Mouse (Mus musculus): ENCODE data around the gene Gng3.
"Not testable (repeated sequence)": the region's sequence is repeated elsewhere in the genome, so short reads cannot be mapped to it uniquely, and the experiment has no call there.

GRCm38 (mm10) chr19:8870381-8870780 is 31.4 kb upstream of the Gng3 start:
- not testable (repeated sequence) for TF ChIP-seq CTCF (IDR thresholded peaks at IDR 0.05; ENCODE audit: borderline replicate concordance, extremely low read depth, insufficient read depth, insufficient read length); POLR2A (IDR thresholded peaks at IDR 0.05; ENCODE audit: borderline replicate concordance, extremely low read depth, insufficient read depth, insufficient read length, poor library complexity, severe bottlenecking)

Data from brain, embryonic 14.5 days (tissue).